In genomic region chr7:19094826-19095750, GRCm38 (mm10) we compare ENCODE assay signal across 8 mouse cellular contexts. TPM values are rescaled to one million over a fixed set of nuclear protein-coding genes. Genes with fewer than 3 reads are reported as not detected.
DNase-seq lines count a peak whose midpoint lies in the region; ATAC-seq and TF ChIP-seq lines count a peak whose summit lies in the region.

No protein-coding gene starts in this region.

- H3K4me3 ChIP-seq in forebrain, embryonic 12.5 days (replicated peaks), result peak overlapping the region; percentile 72
- peak overlapping the region; percentile 55 for H3K4me3 ChIP-seq in hindbrain, embryonic 13.5 days
- H3K4me3 ChIP-seq in liver, adult 2 months (ENCODE audit: insufficient read depth, low read depth, low read length), result peak overlapping the region; percentile 76
- peak overlapping the region; percentile 34 for H3K4me3 ChIP-seq in myocyte

- H3K27me3 ChIP-seq in Patski (no peaks in the 10 kb centered on the region), myocyte (ENCODE audit: control insufficient read depth, insufficient read depth, insufficient read length) (no peaks in the 10 kb centered on the region)
- peaks cover 23% of the 10 kb centered on the region for H3K27me3 ChIP-seq in forebrain, embryonic 12.5 days
- peaks cover 61% of the 10 kb centered on the region for H3K27me3 ChIP-seq in hindbrain, embryonic 13.5 days
- no peaks in the 10 kb centered on the region for H3K27me3 ChIP-seq in liver, adult 2 months (ENCODE audit: control insufficient read depth, insufficient read depth, low read length)

- H3K9me3 ChIP-seq in forebrain, embryonic 12.5 days, result no peaks in the 10 kb centered on the region
- H3K9me3 ChIP-seq in hindbrain, embryonic 13.5 days, result no peaks in the 10 kb centered on the region

- peaks cover 60% of the 10 kb centered on the region for H3K4me1 ChIP-seq in forebrain, embryonic 12.5 days
- peaks cover 55% of the 10 kb centered on the region for H3K4me1 ChIP-seq in hindbrain, embryonic 13.5 days (replicated peaks)
- H3K4me1 ChIP-seq in liver, adult 2 months (ENCODE audit: control insufficient read depth, insufficient read depth, low read length), result peaks cover 8% of the 10 kb centered on the region

- H3K36me3 ChIP-seq in forebrain, embryonic 12.5 days (replicated peaks), result peaks cover 25% of the 10 kb centered on the region
- peaks cover 26% of the 10 kb centered on the region for H3K36me3 ChIP-seq in hindbrain, embryonic 13.5 days
- H3K36me3 ChIP-seq in liver, adult 2 months (ENCODE audit: control insufficient read depth, insufficient read depth, low read length), result no peaks in the 10 kb centered on the region
- H3K36me3 ChIP-seq in myocyte (ENCODE audit: control insufficient read depth, insufficient read depth), result peaks cover 4% of the 10 kb centered on the region

- peak overlapping the region; percentile 95 for H3K27ac ChIP-seq in forebrain, embryonic 12.5 days
- H3K27ac ChIP-seq in hindbrain, embryonic 13.5 days, result peak overlapping the region; percentile 85
- peak overlapping the region; percentile 53 for H3K27ac ChIP-seq in liver, adult 2 months (replicated peaks; ENCODE audit: insufficient read depth, low read depth, low read length)

- in situ Hi-C loops in Patski (cut with MboI; ENCODE audit: low pct_unique_long_range_greater_than_20kb), result no loop called here

- H3K4me2 ChIP-seq in forebrain, embryonic 12.5 days, result peak overlapping the region; percentile 95
- peak overlapping the region; percentile 96 for H3K4me2 ChIP-seq in hindbrain, embryonic 13.5 days
- H3K4me2 ChIP-seq in myocyte (ENCODE audit: low read depth), result peak overlapping the region; percentile 88

- peaks cover 3% of the 10 kb centered on the region; the same call in 1 of the 2 replicates for H3K79me2 ChIP-seq in liver, adult 2 months (ENCODE audit: control insufficient read depth, insufficient read depth, low read length)
- H3K79me2 ChIP-seq in myocyte (ENCODE audit: control insufficient read depth, insufficient read depth), result no peaks in the 10 kb centered on the region

- ATAC-seq in Patski, result peak; percentile 5
- ATAC-seq in forebrain, embryonic 12.5 days (ENCODE audit: low FRiP score), result no peak
- no peak for ATAC-seq in hindbrain, embryonic 13.5 days (ENCODE audit: low FRiP score)

- 0% methylated on average over 81 of the region's 87 CpGs for WGBS in forebrain, embryonic 12.5 days
- under 1% methylated on average over 75 of the region's 87 CpGs for WGBS in hindbrain, embryonic 13.5 days
- under 1% methylated on average over 84 of the region's 87 CpGs for whole genome bisulfite sequencing in liver, adult 2 months

- 0 out of 2 replicates have a peak, but pooled peaks have one; percentile 6 for TF ChIP-seq POLR2A in liver, adult 2 months (IDR thresholded peaks at IDR 0.05; ENCODE audit: extremely low read depth, insufficient read depth, low read length)
- peak; percentile 29 for TF ChIP-seq POLR2A in myocyte (IDR thresholded peaks at IDR 0.05; ENCODE audit: insufficient read length, low read depth)

- CTCF ChIA-PET in Patski (lab: Charles Lee), result interaction anchor here (4.2 to 17.1 kb wide), 3 partner anchors 12 to 20 kb away, joined by 18 to 238 read pairs (median 18); partner anchors contain the start of gene Dmwd

- peak overlapping the region; percentile 91 for H3K9ac ChIP-seq in forebrain, embryonic 12.5 days
- H3K9ac ChIP-seq in hindbrain, embryonic 13.5 days, result peak overlapping the region; percentile 76
- H3K9ac ChIP-seq in liver, adult 2 months (ENCODE audit: low read depth, low read length), result peak overlapping the region; percentile 87

- POLR2A ChIA-PET in Patski (lab: Charles Lee), result interaction anchor here (1.2 to 5.8 kb wide), 5 partner anchors 12 to 92 kb away, joined by 3 to 48 read pairs (median 6); partner anchors contain the start of genes Dmpk, Dmwd and Fbxo46

- H3ac ChIP-seq in myocyte (ENCODE audit: control insufficient read depth, insufficient read length), result peak overlapping the region; percentile 19

- DNase-seq in cerebellum, postnatal 10 days, result peak; percentile 49 to 61
- no peak for DNase-seq in cerebellum, adult 11-12 months
- no peak for DNase-seq in Patski (ENCODE audit: low read depth, low spot score)
- no peak for DNase-seq in liver, adult 2 months (ENCODE audit: extremely low read depth, low read depth, low spot score)
- no peak for DNase-seq in layer of hippocampus, postnatal 36 days

- no peak for TF ChIP-seq CTCF in Patski (IDR thresholded peaks at IDR 0.05)
- no peak for TF ChIP-seq CTCF in liver, adult 2 months (IDR thresholded peaks at IDR 0.05; ENCODE audit: low read depth, low read length)

TF ChIP-seq in myocyte, 11 proteins besides CTCF, POLR2A, EP300 and RAD21:
- TF ChIP-seq MYOG (IDR thresholded peaks at IDR 0.05; ENCODE audit: control insufficient read depth in 1 of 3, insufficient read depth in 1 of 3, insufficient read length in 2 of 3, low read depth in 2 of 3) (peak in 1 of 3 experiments; percentile 54), POLR2AphosphoS2 (IDR thresholded peaks at IDR 0.05; ENCODE audit: insufficient read length, low read depth) (peak; percentile 31), CEBPB (IDR thresholded peaks at IDR 0.05; ENCODE audit: insufficient read depth, poor library complexity, severe bottlenecking) (no peak), MYOD1 (IDR thresholded peaks at IDR 0.05; ENCODE audit: control insufficient read depth in 1 of 3, insufficient read length in 2 of 3, low read depth in 2 of 3) (peak in 2 of 3 experiments; percentile 54 to 70)

RNA-seq across cellular contexts. Expression of gene Six5, which starts 0.7 kb away (rescaled TPM):
- 12.6 TPM for polyA plus RNA-seq in Patski (2021)
- polyA plus RNA-seq in forebrain, embryonic 12.5 days (2016; fragmentation: Nextera tagmentation; extraction: Ambion mirVana), result 5.8 and 7.3 TPM in 2 replicates
- 2.4 and 2.8 TPM in 2 replicates for polyA plus RNA-seq in hindbrain, embryonic 13.5 days (2015; fragmentation: Nextera tagmentation; extraction: Ambion mirVana)
- total RNA-seq in liver, adult 2 months (2014; rRNA removed), result 1.8 and 2.3 TPM in 2 replicates
- 5.2 and 8.7 TPM in 2 replicates for polyA plus RNA-seq in liver, adult 2 months (2012; rRNA removed)
- 1.6 TPM for polyA plus RNA-seq in myocyte (2012; fragmentation: generic; extraction: Trizol)
- total RNA-seq in layer of hippocampus, postnatal 36 days (2021), result 1 to 10 TPM; 2.5 to 2.8 TPM

RNA-seq across cellular contexts. Expression of gene Dmpk, which starts 11.4 kb away (rescaled TPM):
- polyA plus RNA-seq in Patski (2021) (154 TPM), myocyte (2012; fragmentation: generic; extraction: Trizol) (294 TPM)
- polyA plus RNA-seq in forebrain, embryonic 12.5 days (2016; fragmentation: Nextera tagmentation; extraction: Ambion mirVana), result 10.6 and 12.3 TPM in 2 replicates
- polyA plus RNA-seq in hindbrain, embryonic 13.5 days (2015; fragmentation: Nextera tagmentation; extraction: Ambion mirVana), result 9.4 and 11.6 TPM in 2 replicates
- total RNA-seq in liver, adult 2 months (2014; rRNA removed), result 13.6 and 24.8 TPM in 2 replicates
- 60.0 and 76.4 TPM in 2 replicates for polyA plus RNA-seq in liver, adult 2 months (2012; rRNA removed)
- total RNA-seq in layer of hippocampus, postnatal 36 days (2021), result 10 to 100 TPM; 36.3 to 48.1 TPM

RNA-seq across cellular contexts. Expression of gene Dmwd, which starts 19.1 kb away (rescaled TPM):
- polyA plus RNA-seq in Patski (2021) (73.4 TPM), myocyte (2012; fragmentation: generic; extraction: Trizol) (83.7 TPM)
- 18.2 and 19.0 TPM in 2 replicates for polyA plus RNA-seq in forebrain, embryonic 12.5 days (2016; fragmentation: Nextera tagmentation; extraction: Ambion mirVana)
- polyA plus RNA-seq in hindbrain, embryonic 13.5 days (2015; fragmentation: Nextera tagmentation; extraction: Ambion mirVana), result 25.4 and 25.6 TPM in 2 replicates
- total RNA-seq in liver, adult 2 months (2014; rRNA removed), result 4.5 and 6.7 TPM in 2 replicates
- polyA plus RNA-seq in liver, adult 2 months (2012; rRNA removed), result 29.4 and 35.7 TPM in 2 replicates
- total RNA-seq in layer of hippocampus, postnatal 36 days (2021), result 100 to 1,000 TPM; 136 to 143 TPM

RNA-seq across cellular contexts. Expression of gene Gm4969, which starts 23.1 kb away (rescaled TPM):
- polyA plus RNA-seq in Patski (2021) (0.03 TPM), myocyte (2012; fragmentation: generic; extraction: Trizol) (not detected)
- 1.1 and 1.8 TPM in 2 replicates for polyA plus RNA-seq in forebrain, embryonic 12.5 days (2016; fragmentation: Nextera tagmentation; extraction: Ambion mirVana)
- 2.2 and 3.6 TPM in 2 replicates for polyA plus RNA-seq in hindbrain, embryonic 13.5 days (2015; fragmentation: Nextera tagmentation; extraction: Ambion mirVana)
- 0.09 TPM in 1 of 2 replicates, not detected in the other for total RNA-seq in liver, adult 2 months (2014; rRNA removed)
- 0.02 TPM in 1 of 2 replicates, not detected in the other for polyA plus RNA-seq in liver, adult 2 months (2012; rRNA removed)
- total RNA-seq in layer of hippocampus, postnatal 36 days (2021), result under 1 TPM; 0.40 to 0.43 TPM

RNA-seq across cellular contexts. Expression of gene Fbxo46, which starts 24.6 kb away (rescaled TPM):
- polyA plus RNA-seq in Patski (2021) (13.0 TPM), myocyte (2012; fragmentation: generic; extraction: Trizol) (6.2 TPM)
- polyA plus RNA-seq in forebrain, embryonic 12.5 days (2016; fragmentation: Nextera tagmentation; extraction: Ambion mirVana), result 18.4 and 23.1 TPM in 2 replicates
- 18.9 and 20.2 TPM in 2 replicates for polyA plus RNA-seq in hindbrain, embryonic 13.5 days (2015; fragmentation: Nextera tagmentation; extraction: Ambion mirVana)
- total RNA-seq in liver, adult 2 months (2014; rRNA removed), result 2.4 and 3.2 TPM in 2 replicates
- 4.3 and 5.0 TPM in 2 replicates for polyA plus RNA-seq in liver, adult 2 months (2012; rRNA removed)
- total RNA-seq in layer of hippocampus, postnatal 36 days (2021), result 10 to 100 TPM; 14.2 to 14.3 TPM

Comparison
In these comparisons a context has a peak if more than half of its experiments do, and no peak if none do; other contexts are left out.
1. DNase-seq: peak in cerebellum, postnatal 10 days (2 of 2); none in cerebellum, adult 11-12 months (single experiment), Patski (single experiment), liver, adult 2 months (single experiment) and layer of hippocampus, postnatal 36 days (0 of 2).
2. Peak in every context shown above with its lines, with median percentiles within 50 percentile points of each other: H3K27ac ChIP-seq, H3K4me2 ChIP-seq, H3K4me3 ChIP-seq and H3K9ac ChIP-seq.